8 mouse cellular contexts compared by ENCODE assay signal in the genomic region with DNA sequence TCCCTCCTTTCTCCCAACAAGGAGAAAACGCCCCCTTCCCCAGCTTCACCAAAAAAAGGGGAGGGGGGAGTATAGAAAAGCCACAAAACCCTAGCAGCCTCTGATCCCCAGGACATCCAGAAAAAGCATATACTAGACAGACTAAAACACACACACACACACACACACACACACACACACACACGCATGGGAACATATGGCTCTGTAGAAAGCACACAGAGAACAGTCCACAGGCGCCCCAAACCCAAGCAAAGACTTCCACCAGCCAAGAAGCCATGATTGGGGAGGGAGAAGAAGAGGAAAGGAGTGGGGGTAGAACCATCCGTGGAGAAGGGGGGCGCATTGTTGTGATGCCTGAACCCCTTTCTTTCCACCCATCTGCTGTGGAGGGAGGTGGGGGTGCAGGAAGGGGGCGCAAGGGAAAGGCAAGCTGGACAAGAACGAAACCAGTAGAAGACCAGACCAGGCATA. TPM values are rescaled to one million over a fixed set of nuclear protein-coding genes. Genes with fewer than 3 reads are reported as not detected.
A peak's percentile ranks its signal among the peaks of the same experiment; 100 is the strongest.
DNase-seq lines count a peak whose midpoint lies in the region; ATAC-seq and TF ChIP-seq lines count a peak whose summit lies in the region.

No protein-coding gene starts in this region.

- no peak for TF ChIP-seq CTCF in lung, embryonic 14.5 days (IDR thresholded peaks at IDR 0.05; ENCODE audit: low read depth)

- peaks cover 8% of the 10 kb centered on the region; the same call in 1 of the 2 replicates for H3K4me1 ChIP-seq in lung, embryonic 14.5 days (ENCODE audit: insufficient read depth)
- peaks cover 47% of the 10 kb centered on the region for H3K4me1 ChIP-seq in embryonic facial prominence, embryonic 10.5 days
- peaks cover 22% of the 10 kb centered on the region for H3K4me1 ChIP-seq in heart, embryonic 13.5 days
- peaks cover 25% of the 10 kb centered on the region for H3K4me1 ChIP-seq in neural tube, embryonic 12.5 days

- no peak for ATAC-seq in lung, embryonic 14.5 days (ENCODE audit: insufficient read depth)
- no peak for ATAC-seq in heart, embryonic 13.5 days (ENCODE audit: extremely low read depth, insufficient number of reproducible peaks, low FRiP score, low TSS enrichment)
- no peak for ATAC-seq in neural tube, embryonic 12.5 days (ENCODE audit: low FRiP score, low read depth)
- ATAC-seq in activated CD4-positive, CD25-positive, alpha-beta regulatory T cell, adult 4 months: no peak

- peak overlapping the region; percentile 75 for H3K9ac ChIP-seq in lung, embryonic 14.5 days
- H3K9ac ChIP-seq in heart, embryonic 13.5 days: peak overlapping the region; percentile 91
- H3K9ac ChIP-seq in neural tube, embryonic 12.5 days: peak overlapping the region; percentile 83

- no peak for DNase-seq in lung, embryonic 14.5 days
- DNase-seq in lung, postnatal 14 days: no peak
- DNase-seq in embryonic facial prominence, embryonic 10.5 days (ENCODE audit: low spot score): peak; percentile 48
- DNase-seq in left cerebral cortex, postnatal 14 days (ENCODE audit: low spot score in 2 of 2): peak; percentile 47 to 65
- no peak for DNase-seq in ovary, postnatal 36 days (ENCODE audit: low spot score)

- no peaks in the 10 kb centered on the region for H3K36me3 ChIP-seq in lung, embryonic 14.5 days (ENCODE audit: insufficient read depth)
- H3K36me3 ChIP-seq in embryonic facial prominence, embryonic 10.5 days (replicated peaks): no peaks in the 10 kb centered on the region
- H3K36me3 ChIP-seq in heart, embryonic 13.5 days: no peaks in the 10 kb centered on the region
- H3K36me3 ChIP-seq in neural tube, embryonic 12.5 days: no peaks in the 10 kb centered on the region

- peak overlapping the region; percentile 77 for H3K4me3 ChIP-seq in lung, embryonic 14.5 days (ENCODE audit: low read depth, low read length)
- peak overlapping the region; percentile 79 for H3K4me3 ChIP-seq in embryonic facial prominence, embryonic 10.5 days
- peak overlapping the region; percentile 88 for H3K4me3 ChIP-seq in heart, embryonic 13.5 days
- H3K4me3 ChIP-seq in neural tube, embryonic 12.5 days: peak overlapping the region; percentile 89

- H3K27me3 ChIP-seq in lung, embryonic 14.5 days (ENCODE audit: insufficient read depth, low read length): no peaks in the 10 kb centered on the region
- H3K27me3 ChIP-seq in embryonic facial prominence, embryonic 10.5 days (replicated peaks; ENCODE audit: low read depth, poor library complexity, severe bottlenecking): peaks cover 10% of the 10 kb centered on the region
- H3K27me3 ChIP-seq in heart, embryonic 13.5 days (replicated peaks): peaks cover 13% of the 10 kb centered on the region; the same call in 1 of the 2 replicates
- H3K27me3 ChIP-seq in neural tube, embryonic 12.5 days (replicated peaks): no peaks in the 10 kb centered on the region

- 10% methylated on average over 7 of the region's 7 CpGs for WGBS in lung, embryonic 14.5 days
- 2% methylated on average over 7 of the region's 7 CpGs for WGBS in embryonic facial prominence, embryonic 10.5 days
- WGBS in heart, embryonic 13.5 days: 8% methylated on average over 7 of the region's 7 CpGs
- WGBS in neural tube, embryonic 12.5 days: 3% methylated on average over 6 of the region's 7 CpGs

- intact Hi-C loops in left cerebral cortex, postnatal 14 days (cut with DNase I): loop anchor here (5.0 to 10.0 kb wide), 3 partner anchors 69 to 1044 kb away; no protein-coding TSS in a partner anchor

- peak overlapping the region; percentile 83 for H3K4me2 ChIP-seq in lung, embryonic 14.5 days
- peak overlapping the region; percentile 94 for H3K4me2 ChIP-seq in heart, embryonic 13.5 days
- H3K4me2 ChIP-seq in neural tube, embryonic 12.5 days (replicated peaks): peak overlapping the region; percentile 75

- H3K27ac ChIP-seq in lung, embryonic 14.5 days (ENCODE audit: low read depth): peak overlapping the region; percentile 78; the same call in 1 of the 2 replicates
- peak overlapping the region; percentile 95 for H3K27ac ChIP-seq in embryonic facial prominence, embryonic 10.5 days (replicated peaks)
- 0 out of 2 replicates have a peak overlapping the region, but pooled peaks have one; percentile 90 for H3K27ac ChIP-seq in heart, embryonic 13.5 days (replicated peaks)
- H3K27ac ChIP-seq in neural tube, embryonic 12.5 days: no peak overlapping the region

- no peaks in the 10 kb centered on the region for H3K9me3 ChIP-seq in lung, embryonic 14.5 days (ENCODE audit: low read depth, low read length)
- no peaks in the 10 kb centered on the region for H3K9me3 ChIP-seq in embryonic facial prominence, embryonic 10.5 days
- no peaks in the 10 kb centered on the region for H3K9me3 ChIP-seq in heart, embryonic 13.5 days
- no peaks in the 10 kb centered on the region for H3K9me3 ChIP-seq in neural tube, embryonic 12.5 days

RNA-seq across cellular contexts. Expression of gene Auts2, which starts 2.3 kb away (rescaled TPM):
- 25.8 and 27.3 TPM in 2 replicates for polyA plus RNA-seq in lung, embryonic 14.5 days (2014; fragmentation: Nextera tagmentation; extraction: Ambion mirVana)
- 45.6 and 50.0 TPM in 2 replicates for polyA plus RNA-seq in embryonic facial prominence, embryonic 10.5 days (2016; fragmentation: Nextera tagmentation; extraction: Ambion mirVana)
- polyA plus RNA-seq in heart, embryonic 13.5 days (2015; fragmentation: Nextera tagmentation; extraction: Ambion mirVana): 13.8 and 14.2 TPM in 2 replicates
- 10 to 100 TPM; 88.7 to 96.9 TPM for total RNA-seq in left cerebral cortex, postnatal 14 days (2021)
- 74.1 and 81.4 TPM in 2 replicates for polyA plus RNA-seq in neural tube, embryonic 12.5 days (2016; fragmentation: Nextera tagmentation; extraction: Ambion mirVana)
- polyA plus RNA-seq in activated CD4-positive, CD25-positive, alpha-beta regulatory T cell, adult 4 months (2017; shearing (Covaris generic)): under 1 TPM in 1 of 2 experiments, not detected in 1; 0.26 TPM

Comparison
In these comparisons a context has a peak if more than half of its experiments do, and no peak if none do; other contexts are left out.
1. DNase-seq: peak in embryonic facial prominence, embryonic 10.5 days (single experiment) and left cerebral cortex, postnatal 14 days (2 of 2); none in lung, embryonic 14.5 days (single experiment), lung, postnatal 14 days (single experiment) and ovary, postnatal 36 days (single experiment).
2. RNA of gene Auts2, which starts 2.3 kb away (polyA plus RNA-seq): 74.1 to 81.4 TPM in neural tube, embryonic 12.5 days, 45.6 to 50.0 TPM in embryonic facial prominence, embryonic 10.5 days, 25.8 to 27.3 TPM in lung, embryonic 14.5 days and 13.8 to 14.2 TPM in heart, embryonic 13.5 days; 0.26 TPM in activated CD4-positive, CD25-positive, alpha-beta regulatory T cell, adult 4 months; every median in the first group is over 10 times any median in the second.
3. Peak in every context shown above with its lines, with median percentiles within 50 percentile points of each other: H3K4me2 ChIP-seq, H3K4me3 ChIP-seq and H3K9ac ChIP-seq.